26 mouse cellular contexts compared by ENCODE assay signal in genomic region chrX:139805918-139806317, GRCm38 (mm10). TPM values are rescaled to one million over a fixed set of nuclear protein-coding genes. Genes with fewer than 3 reads are reported as not detected.
A peak's percentile ranks its signal among the peaks of the same experiment; 100 is the strongest.
DNase-seq lines count a peak whose midpoint lies in the region; ATAC-seq and TF ChIP-seq lines count a peak whose summit lies in the region.
"Had no signal": no experiment of that assay in that cellular context is flagged by ENCODE, and none has a peak within 500 bp of the region (broad histone marks: within the 10 kb centered on the region; RNA-seq: fewer than 3 reads in every experiment).

No protein-coding gene starts in this region.

- H3K9me3 ChIP-seq in intestine, postnatal 0 days (ENCODE audit: control insufficient read depth), result no peaks in the 10 kb centered on the region
- no peaks in the 10 kb centered on the region for H3K9me3 ChIP-seq in kidney, embryonic 16.5 days (ENCODE audit: low read length)
- H3K9me3 ChIP-seq in hindbrain, embryonic 13.5 days, result no peaks in the 10 kb centered on the region
- H3K9me3 ChIP-seq: embryonic facial prominence, embryonic 15.5 days; forebrain, embryonic 15.5 days; heart, embryonic 13.5 days had no signal

- peak overlapping the region; percentile 65; the same call in 1 of the 2 replicates for H3K27ac ChIP-seq in layer of hippocampus, adult 2 months
- H3K27ac ChIP-seq in intestine, postnatal 0 days (ENCODE audit: low read depth, low read length), result peak overlapping the region; percentile 68; the same call in 1 of the 2 replicates
- no peak overlapping the region for H3K27ac ChIP-seq in kidney, embryonic 16.5 days (ENCODE audit: low read length)
- peak overlapping the region; percentile 12; the same call in 1 of the 2 replicates for H3K27ac ChIP-seq in small intestine, adult 2 months (ENCODE audit: insufficient read depth, low read depth, low read length)
- no peak overlapping the region for H3K27ac ChIP-seq in hindbrain, embryonic 13.5 days
- H3K27ac ChIP-seq: embryonic facial prominence, embryonic 15.5 days; forebrain, embryonic 15.5 days; heart, embryonic 13.5 days had no signal

- H3K4me2 ChIP-seq in intestine, postnatal 0 days (replicated peaks; ENCODE audit: low read depth), result no peak overlapping the region
- H3K4me2 ChIP-seq in kidney, embryonic 16.5 days (replicated peaks; ENCODE audit: low read depth, low read length), result no peak overlapping the region
- H3K4me2 ChIP-seq in hindbrain, embryonic 13.5 days, result no peak overlapping the region
- H3K4me2 ChIP-seq: embryonic facial prominence, embryonic 15.5 days; forebrain, embryonic 15.5 days; heart, embryonic 13.5 days had no signal

- no peak for DNase-seq in layer of hippocampus, adult 2 months (ENCODE audit: low spot score in 2 of 2)
- no peak for DNase-seq in layer of hippocampus, adult 11-12 months (ENCODE audit: low spot score)
- DNase-seq in spleen, postnatal 4 days (ENCODE audit: low spot score in 2 of 2), result no peak
- DNase-seq: adrenal gland, adult 2 months; cerebellum, adult 11 months; cerebellum, adult 8-10 months; cerebellum, postnatal 14 days; embryo, embryonic 11 days; gastrocnemius, postnatal 14 days; heart, postnatal 36 days had no signal

- H3K27me3 ChIP-seq in intestine, postnatal 0 days (replicated peaks; ENCODE audit: control insufficient read depth, insufficient read depth, low read length), result no peaks in the 10 kb centered on the region
- peaks cover 18% of the 10 kb centered on the region for H3K27me3 ChIP-seq in kidney, embryonic 16.5 days (ENCODE audit: insufficient read depth, low read length)
- H3K27me3 ChIP-seq in small intestine, adult 2 months (ENCODE audit: control insufficient read depth, insufficient read depth, low read length), result no peaks in the 10 kb centered on the region
- H3K27me3 ChIP-seq in hindbrain, embryonic 13.5 days, result peaks cover 16% of the 10 kb centered on the region; the same call in 1 of the 2 replicates
- H3K27me3 ChIP-seq: forebrain, embryonic 15.5 days; heart, embryonic 13.5 days had no signal

- ATAC-seq in intestine, postnatal 0 days, result peak; percentile 70
- peak; percentile 64 for ATAC-seq in kidney, embryonic 16.5 days (ENCODE audit: low FRiP score, low TSS enrichment)
- no peak for ATAC-seq in hindbrain, embryonic 13.5 days (ENCODE audit: low FRiP score)
- ATAC-seq: forebrain, embryonic 15.5 days; hindbrain, embryonic 16.5 days had no signal

- TF ChIP-seq CTCF in layer of hippocampus, adult 2 months (conservative IDR thresholded peaks at IDR 0.05), result no peak
- no peak for TF ChIP-seq CTCF in intestine, postnatal 0 days (IDR thresholded peaks at IDR 0.05; ENCODE audit: low read depth)
- TF ChIP-seq CTCF in small intestine, adult 2 months (IDR thresholded peaks at IDR 0.05; ENCODE audit: extremely low read depth, insufficient read length, insufficient replicate concordance, low read depth, low read length), result no peak

- H3K4me3 ChIP-seq in layer of hippocampus, adult 2 months, result no peak overlapping the region
- no peak overlapping the region for H3K4me3 ChIP-seq in intestine, postnatal 0 days (ENCODE audit: low read depth, low read length)
- no peak overlapping the region for H3K4me3 ChIP-seq in kidney, embryonic 16.5 days (ENCODE audit: low read length)
- no peak overlapping the region for H3K4me3 ChIP-seq in small intestine, adult 2 months (ENCODE audit: low read depth, low read length)
- H3K4me3 ChIP-seq in hindbrain, embryonic 13.5 days, result no peak overlapping the region
- H3K4me3 ChIP-seq: embryonic facial prominence, embryonic 15.5 days; erythroblast, embryonic 14.5 days; forebrain, embryonic 15.5 days; heart, embryonic 13.5 days had no signal

- no peaks in the 10 kb centered on the region for H3K4me1 ChIP-seq in intestine, postnatal 0 days (replicated peaks; ENCODE audit: control insufficient read depth, insufficient read depth, low read length)
- no peaks in the 10 kb centered on the region for H3K4me1 ChIP-seq in kidney, embryonic 16.5 days (ENCODE audit: insufficient read depth, low read length)
- H3K4me1 ChIP-seq in small intestine, adult 2 months (ENCODE audit: control insufficient read depth, insufficient read depth, insufficient read length, low read length), result peaks cover 8% of the 10 kb centered on the region; the same call in 1 of the 2 replicates
- H3K4me1 ChIP-seq in hindbrain, embryonic 13.5 days (replicated peaks), result no peaks in the 10 kb centered on the region
- H3K4me1 ChIP-seq: embryonic facial prominence, embryonic 15.5 days; forebrain, embryonic 15.5 days; heart, embryonic 13.5 days had no signal

- H3K9ac ChIP-seq in intestine, postnatal 0 days (ENCODE audit: low read depth, low read length), result no peak overlapping the region
- H3K9ac ChIP-seq in kidney, embryonic 16.5 days (replicated peaks; ENCODE audit: low read length), result no peak overlapping the region
- H3K9ac ChIP-seq in hindbrain, embryonic 13.5 days, result no peak overlapping the region
- H3K9ac ChIP-seq: embryonic facial prominence, embryonic 15.5 days; forebrain, embryonic 15.5 days; heart, embryonic 13.5 days had no signal

- WGBS in intestine, postnatal 0 days, result 59% methylated on average over 4 of the region's 4 CpGs
- WGBS in kidney, embryonic 16.5 days, result 71% methylated on average over 4 of the region's 4 CpGs
- 35% methylated on average over 4 of the region's 4 CpGs for WGBS in small intestine, adult 2 months
- WGBS in hindbrain, embryonic 13.5 days, result 88% methylated on average over 4 of the region's 4 CpGs

- no peak for TF ChIP-seq POLR2A in small intestine, adult 2 months (IDR thresholded peaks at IDR 0.05; ENCODE audit: low read depth, low read length)

- H3K36me3 ChIP-seq in intestine, postnatal 0 days (ENCODE audit: control insufficient read depth, insufficient read depth), result no peaks in the 10 kb centered on the region
- no peaks in the 10 kb centered on the region for H3K36me3 ChIP-seq in kidney, embryonic 16.5 days (ENCODE audit: insufficient read depth, low read length)
- H3K36me3 ChIP-seq in small intestine, adult 2 months (ENCODE audit: control insufficient read depth, insufficient read depth, low read length), result no peaks in the 10 kb centered on the region
- no peaks in the 10 kb centered on the region for H3K36me3 ChIP-seq in hindbrain, embryonic 13.5 days
- H3K36me3 ChIP-seq: embryonic facial prominence, embryonic 15.5 days; forebrain, embryonic 15.5 days; heart, embryonic 13.5 days had no signal

RNA-seq across cellular contexts. Expression of gene Cldn2, which starts 5.3 kb away (rescaled TPM):
- under 1 TPM; 0.34 to 0.82 TPM for total RNA-seq in layer of hippocampus, adult 2 months (2021)
- 182 and 193 TPM in 2 replicates for polyA plus RNA-seq in intestine, postnatal 0 days (2015; fragmentation: Nextera tagmentation; extraction: Ambion mirVana)
- 54.9 and 64.7 TPM in 2 replicates for polyA plus RNA-seq in kidney, embryonic 16.5 days (2015; fragmentation: Nextera tagmentation; extraction: Ambion mirVana)
- 9.9 and 28.5 TPM in 2 replicates for polyA plus RNA-seq in small intestine, adult 2 months (2012; rRNA removed)
- 0.91 and 1.3 TPM in 2 replicates for polyA plus RNA-seq in hindbrain, embryonic 13.5 days (2015; fragmentation: Nextera tagmentation; extraction: Ambion mirVana)
- total RNA-seq: common myeloid progenitor, adult 5-6 weeks; granulocyte monocyte progenitor cell, adult 5-6 weeks; heart, adult 8-10 months; heart, postnatal 36 days had no signal
- polyA plus RNA-seq: adrenal gland, adult 2 months; embryonic facial prominence, embryonic 11.5 days; erythroblast, embryonic 14.5 days; heart, postnatal 0 days had no signal

RNA-seq across cellular contexts. Expression of gene Ripply1, which starts 23.8 kb away (rescaled TPM):
- total RNA-seq in layer of hippocampus, adult 2 months (2021), result not detected
- not detected in 2 replicates for polyA plus RNA-seq in intestine, postnatal 0 days (2015; fragmentation: Nextera tagmentation; extraction: Ambion mirVana)
- not detected in 2 replicates for polyA plus RNA-seq in kidney, embryonic 16.5 days (2015; fragmentation: Nextera tagmentation; extraction: Ambion mirVana)
- not detected in 2 replicates for polyA plus RNA-seq in small intestine, adult 2 months (2012; rRNA removed)
- 0.25 TPM in 1 of 2 replicates, not detected in the other for polyA plus RNA-seq in hindbrain, embryonic 13.5 days (2015; fragmentation: Nextera tagmentation; extraction: Ambion mirVana)
- total RNA-seq: adrenal gland, adult 2 months; common myeloid progenitor, adult 5-6 weeks; granulocyte monocyte progenitor cell, adult 5-6 weeks; heart, adult 8-10 months; heart, postnatal 36 days had no signal
- polyA plus RNA-seq: adrenal gland, adult 2 months; embryonic facial prominence, embryonic 11.5 days; erythroblast, embryonic 14.5 days; forebrain, embryonic 11.5 days; forebrain, embryonic 15.5 days; heart, embryonic 13.5 days; heart, postnatal 0 days; hindbrain, embryonic 11.5 days; hindbrain, embryonic 16.5 days had no signal

Comparison
In these comparisons a context has a peak if more than half of its experiments do, and no peak if none do; other contexts are left out.
1. H3K27ac ChIP-seq: peak in layer of hippocampus, adult 2 months (single experiment), intestine, postnatal 0 days (single experiment) and small intestine, adult 2 months (single experiment); none in kidney, embryonic 16.5 days (single experiment) and hindbrain, embryonic 13.5 days (single experiment).